Mouse (Mus musculus): ENCODE data around the gene Zfp160.

- TF ChIP-seq POLR2A (IDR thresholded peaks at IDR 0.05; ENCODE audit: borderline replicate concordance, control insufficient read depth, low read depth, low read length) (no peak), CTCF (IDR thresholded peaks at IDR 0.05; ENCODE audit: control insufficient read depth, insufficient read depth, low read length) (no peak)
Measured at GRCm38 (mm10) chr17:20965421-20965820, 43.3 kb upstream of the Zfp160 start.

Measured in bone marrow, adult 2 months (tissue).